Mouse (Mus musculus): ENCODE results near the gene Secisbp2.
A peak's percentile ranks its signal among the peaks of the same experiment; 100 is the strongest.

The Secisbp2 gene

DNA sequence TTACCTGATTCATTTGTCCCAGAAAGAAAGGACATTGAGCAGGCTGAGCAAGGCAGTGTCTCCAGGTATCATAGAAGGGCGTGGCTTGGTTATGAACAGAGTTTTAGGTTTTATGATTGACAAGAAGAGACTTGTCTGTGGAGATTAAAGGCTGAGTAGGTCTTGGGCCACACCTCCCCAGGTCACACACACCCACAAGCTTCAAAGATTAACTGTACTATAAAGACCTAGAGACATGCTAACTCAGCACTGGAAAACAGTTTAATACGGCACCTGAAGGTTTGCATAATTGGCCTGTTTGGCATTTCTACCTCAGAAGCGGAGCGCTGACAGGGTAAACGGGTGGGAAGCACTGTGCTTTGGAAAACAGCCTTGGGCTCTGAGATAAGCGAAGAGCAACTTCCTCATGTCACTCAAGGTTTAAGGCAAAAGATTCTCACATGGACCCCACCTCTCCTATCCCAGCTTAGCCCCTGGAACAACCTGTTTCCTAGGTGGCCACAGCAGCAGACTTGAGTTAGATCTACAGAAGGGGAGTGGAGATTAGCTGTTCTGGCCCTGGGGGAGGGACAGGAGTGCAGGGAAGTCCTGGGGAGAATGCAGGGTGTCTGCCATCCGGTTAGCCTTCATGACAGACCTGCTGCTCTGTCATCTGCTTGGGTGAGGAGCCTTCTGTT lies 33.9 kb downstream of the Secisbp2 start:
- no peak for DNase-seq (ENCODE audit: low read depth)

GRCm38 (mm10) chr13:51686966-51687365 lies 35.5 kb downstream of the Secisbp2 start:
- no peak for DNase-seq (ENCODE audit: low read depth)

- peak; percentile 43 for DNase-seq (ENCODE audit: low read depth)
Measured at GRCm38 (mm10) chr13:51688688-51689087, 37.2 kb downstream of the Secisbp2 start.

DNA sequence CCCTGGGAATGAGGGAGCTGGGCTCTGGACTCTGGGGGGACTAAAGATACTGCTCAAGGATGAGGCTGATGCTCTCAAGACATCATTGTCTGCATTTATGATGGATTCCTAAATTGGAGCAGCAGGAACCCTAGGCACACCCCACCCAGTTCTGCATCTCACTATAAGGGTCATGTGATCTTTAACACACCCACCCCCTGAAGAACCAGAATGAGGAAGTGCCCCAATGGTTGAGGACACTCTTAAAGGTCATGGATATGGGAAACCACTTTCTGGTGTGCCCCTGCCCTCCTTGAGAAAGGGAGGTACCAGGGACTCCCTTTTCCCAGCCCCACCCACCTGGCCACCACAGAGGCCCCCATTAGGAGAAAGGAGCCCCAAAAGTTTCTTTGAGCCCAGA lies 45.0 kb downstream of the Secisbp2 start:
- peak; percentile 41 for DNase-seq (ENCODE audit: low read depth)

DNA sequence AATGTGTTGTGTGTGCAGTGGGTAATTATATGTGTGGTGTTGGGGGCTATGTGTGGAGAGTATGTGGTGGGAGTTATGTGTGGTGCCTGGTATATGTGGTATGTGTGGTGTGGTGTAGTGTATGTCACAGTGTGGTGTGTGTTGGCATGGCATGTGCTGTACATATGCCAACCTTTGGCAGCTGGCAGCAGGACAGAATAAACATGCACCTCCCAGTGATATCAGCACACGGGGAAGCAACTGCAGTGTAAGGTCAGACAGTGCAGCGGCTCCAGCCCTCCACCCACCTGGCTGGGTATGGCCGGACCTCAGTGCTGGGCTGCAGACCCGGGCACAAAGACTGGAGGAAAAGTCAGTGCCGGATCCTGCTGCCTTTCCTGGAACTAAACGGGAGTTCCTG lies 46.0 kb downstream of the Secisbp2 start:
- no peak for DNase-seq (ENCODE audit: low read depth)

GRCm38 (mm10) chr13:51697897-51698296 lies 46.4 kb downstream of the Secisbp2 start:
- DNase-seq (ENCODE audit: low read depth), result no peak

DNA sequence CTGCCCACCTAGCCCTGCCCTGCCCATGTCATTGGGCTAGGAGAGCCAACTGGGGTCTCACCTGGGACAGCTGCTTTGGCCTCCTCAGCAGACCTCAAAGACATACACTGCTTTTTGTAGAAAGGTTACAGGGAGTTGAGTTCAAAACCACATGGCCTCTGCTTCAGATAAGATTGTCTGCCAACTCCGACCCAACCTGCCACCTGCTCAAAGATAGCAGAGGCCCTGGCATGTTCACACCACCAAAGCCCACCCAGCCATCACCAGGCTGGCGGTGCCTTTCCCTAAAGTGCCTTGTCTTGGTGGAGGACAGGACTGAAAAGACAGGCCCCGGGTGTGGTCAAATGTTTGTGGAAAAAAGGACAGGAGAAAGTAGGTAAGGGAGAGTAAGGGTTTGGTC lies 46.8 kb downstream of the Secisbp2 start:
- no peak for DNase-seq (ENCODE audit: low read depth)

GRCm38 (mm10) chr13:51703893-51704292 lies 52.4 kb downstream of the Secisbp2 start:
- DNase-seq (ENCODE audit: low read depth), result no peak

GRCm38 (mm10) chr13:51705882-51706854 lies 54.7 kb downstream of the Secisbp2 start:
- DNase-seq (ENCODE audit: low read depth), result no peak

DNA sequence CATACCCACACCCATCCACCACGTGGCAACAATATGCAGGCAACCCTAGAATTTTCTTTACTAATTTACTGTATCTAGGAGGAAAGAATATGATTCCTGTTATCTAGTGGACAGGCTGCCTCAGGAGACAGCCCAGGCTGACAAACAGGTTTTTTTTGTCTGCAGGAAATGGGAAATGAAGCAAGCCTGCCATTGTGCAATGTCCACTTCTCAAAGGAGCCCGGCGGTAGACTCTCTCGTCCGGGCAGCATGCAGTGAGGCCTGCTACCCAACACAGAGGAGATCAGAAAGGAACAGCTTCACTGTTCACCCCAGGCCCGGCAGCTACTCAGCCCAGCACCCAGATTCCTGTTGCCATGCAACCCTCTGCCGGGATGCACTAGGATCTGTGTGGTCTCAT lies 59.2 kb downstream of the Secisbp2 start:
- DNase-seq (ENCODE audit: low read depth), result peak; percentile 85

DNA sequence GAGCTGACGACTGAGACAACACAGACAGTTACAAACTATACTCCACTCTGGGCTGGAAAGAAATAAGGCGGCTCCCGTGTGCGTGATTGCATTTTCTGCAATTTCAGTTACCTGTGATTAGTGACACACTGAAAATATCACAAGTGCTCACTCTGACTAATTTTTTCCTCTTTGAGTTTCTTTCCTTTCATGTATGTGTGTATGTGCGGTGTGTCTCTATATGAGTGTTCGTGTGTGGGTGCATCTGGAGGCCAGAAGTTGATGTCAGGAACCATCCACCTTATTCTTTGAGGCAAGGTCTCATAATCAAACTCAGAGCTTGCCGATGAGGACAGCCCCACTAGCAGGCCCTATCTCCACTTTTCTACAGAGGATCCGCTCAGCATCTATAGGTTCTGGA lies 60.5 kb downstream of the Secisbp2 start:
- DNase-seq (ENCODE audit: low read depth), result no peak

DNA sequence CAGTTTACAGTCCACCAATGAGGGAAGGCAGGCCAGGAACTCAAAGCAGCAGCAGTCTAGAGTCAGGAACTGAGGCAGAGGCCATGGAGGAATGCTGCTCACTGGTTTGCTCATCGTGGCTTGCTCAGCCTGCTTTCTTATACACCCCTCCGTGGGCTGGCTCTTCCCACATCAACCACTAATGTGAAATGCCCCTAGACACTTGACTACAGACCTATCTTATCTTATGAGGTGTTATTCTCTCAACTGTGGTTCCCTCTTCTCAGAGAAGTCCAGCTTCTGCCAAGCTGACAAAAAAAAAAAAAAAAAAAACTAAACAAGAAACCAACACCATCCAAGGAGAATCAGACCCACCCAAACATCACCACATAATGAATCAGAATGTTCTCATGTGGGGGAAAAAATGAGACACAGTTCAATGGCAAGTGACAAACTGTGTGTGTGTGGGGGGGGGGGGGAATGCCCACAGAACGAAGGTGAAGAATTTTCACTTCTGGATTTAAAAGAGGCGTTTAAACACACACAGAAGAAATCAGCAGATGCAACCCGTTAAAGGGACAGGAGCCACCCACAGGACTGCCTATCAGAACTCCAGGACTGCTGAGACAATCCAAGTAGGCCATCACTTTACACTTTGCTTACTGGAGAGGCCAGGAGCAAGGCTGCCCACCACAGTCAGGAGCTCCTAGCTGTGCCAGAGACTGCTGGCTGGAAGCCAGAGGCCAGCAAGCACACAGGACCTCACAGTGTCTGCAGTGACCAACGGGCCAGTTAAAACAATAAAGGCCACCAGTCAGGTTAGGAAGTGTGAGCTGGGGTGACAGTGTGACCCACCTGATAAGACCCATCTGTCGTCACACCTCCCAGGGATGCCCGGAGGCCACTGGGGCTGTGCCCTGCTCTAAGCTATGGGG lies 65.1 kb downstream of the Secisbp2 start:
- no peak for DNase-seq (ENCODE audit: low read depth)

- DNase-seq (ENCODE audit: low read depth), result no peak
Measured at GRCm38 (mm10) chr13:51719256-51719655, 67.8 kb downstream of the Secisbp2 start.

GRCm38 (mm10) chr13:51720556-51720955 lies 69.1 kb downstream of the Secisbp2 start:
- no peak for DNase-seq (ENCODE audit: low read depth)

DNA sequence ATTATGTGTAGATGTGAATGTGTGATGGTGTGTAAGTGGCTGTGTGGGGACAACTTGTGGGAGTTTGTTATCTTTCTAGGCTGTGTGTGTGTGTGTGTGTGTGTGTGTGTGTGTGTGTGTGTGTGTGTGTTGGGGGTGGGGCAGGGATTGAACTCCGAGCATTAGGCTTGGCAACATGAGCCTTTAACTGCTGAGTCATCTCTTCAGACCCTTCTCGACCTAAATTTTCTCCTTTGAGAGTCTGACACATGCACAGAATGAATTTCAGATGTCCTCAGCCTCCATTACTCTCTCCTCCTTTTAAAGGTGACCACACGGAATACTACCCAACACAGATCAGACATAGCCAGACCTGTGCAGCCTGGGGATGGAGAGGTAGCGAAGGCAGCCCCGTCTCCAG lies 71.6 kb downstream of the Secisbp2 start:
- no peak for DNase-seq (ENCODE audit: low read depth)

DNA sequence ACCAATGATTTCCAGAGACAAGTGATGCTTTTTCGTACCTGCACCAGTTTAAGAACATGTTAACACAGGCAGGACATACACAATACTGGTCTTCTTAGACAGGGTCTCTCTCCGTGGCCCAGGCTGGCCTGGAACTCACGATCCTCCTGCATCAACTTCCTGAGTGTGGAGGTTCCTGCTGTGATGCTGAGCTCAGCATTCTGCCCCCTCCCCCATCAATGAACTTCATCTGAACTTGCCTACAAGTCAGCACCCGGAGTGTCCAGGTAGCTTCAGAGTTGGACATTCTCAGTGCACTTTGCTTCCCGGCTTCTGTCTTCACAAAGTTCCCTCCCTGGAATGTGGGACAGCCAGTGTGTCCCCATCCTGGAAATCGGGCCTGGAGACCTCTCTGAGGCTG lies 73.1 kb downstream of the Secisbp2 start:
- no peak for DNase-seq (ENCODE audit: low read depth)

DNA sequence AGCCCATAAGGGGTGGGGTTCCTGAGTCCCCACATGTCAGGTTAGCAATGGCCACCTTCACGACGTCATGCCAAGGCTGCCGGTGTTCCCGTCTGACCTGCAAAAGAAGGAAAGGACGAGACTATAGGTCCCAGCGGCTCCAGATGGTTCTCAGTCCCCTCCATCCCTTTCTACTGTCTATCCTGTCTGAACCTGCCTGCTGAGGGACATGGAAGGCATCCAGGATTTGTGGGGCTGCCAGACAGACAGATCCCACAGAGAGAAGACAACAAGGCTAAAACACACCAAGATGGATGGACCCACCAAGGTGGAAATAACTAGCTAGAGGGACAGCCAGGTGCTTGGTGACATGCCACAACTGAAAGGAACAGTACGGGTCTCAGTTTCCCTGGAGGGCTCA lies 73.9 kb downstream of the Secisbp2 start:
- DNase-seq (ENCODE audit: low read depth), result no peak

DNA sequence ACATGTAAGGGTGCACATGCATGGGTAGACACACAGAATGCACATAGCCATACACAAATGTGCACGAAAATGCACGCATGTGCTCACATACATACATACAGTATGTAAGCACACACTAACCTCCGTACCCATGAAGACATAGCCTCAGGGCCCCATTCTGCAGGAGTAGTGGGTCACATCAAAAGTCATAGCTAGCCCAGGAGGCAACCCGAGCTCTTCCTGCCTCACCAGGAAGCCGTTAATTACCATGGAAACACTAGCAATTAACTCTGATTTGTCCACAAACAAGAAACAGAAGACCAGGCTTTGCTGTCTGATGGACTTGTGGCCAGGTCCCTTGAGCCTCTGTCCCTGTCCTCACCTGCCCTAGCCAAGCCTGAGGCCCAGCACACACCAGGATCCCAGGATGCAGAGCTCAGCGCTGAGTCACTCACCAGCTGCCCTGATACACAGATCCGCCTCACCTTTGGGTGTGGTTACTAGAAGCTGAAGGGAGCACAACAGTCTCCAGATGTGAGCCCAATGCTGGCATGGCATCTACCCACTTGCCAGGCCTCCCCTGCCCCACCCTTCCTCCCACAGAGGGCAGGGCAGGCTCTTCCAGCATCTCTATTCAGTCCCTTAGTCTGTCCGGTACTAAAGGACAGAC lies 74.6 kb downstream of the Secisbp2 start:
- DNase-seq (ENCODE audit: low read depth), result peak; percentile 30

- no peak for DNase-seq (ENCODE audit: low read depth)
Measured at GRCm38 (mm10) chr13:51727364-51727763, 75.9 kb downstream of the Secisbp2 start.

- DNase-seq (ENCODE audit: low read depth), result peak; percentile 24
Measured at GRCm38 (mm10) chr13:51729887-51730361, 78.4 kb downstream of the Secisbp2 start.

- DNase-seq (ENCODE audit: low read depth), result no peak
Measured at GRCm38 (mm10) chr13:51731474-51731873, 80.0 kb downstream of the Secisbp2 start.
